Mouse (Mus musculus): ENCODE results near the gene Gm14085.

Gm14085 gene

DNA sequence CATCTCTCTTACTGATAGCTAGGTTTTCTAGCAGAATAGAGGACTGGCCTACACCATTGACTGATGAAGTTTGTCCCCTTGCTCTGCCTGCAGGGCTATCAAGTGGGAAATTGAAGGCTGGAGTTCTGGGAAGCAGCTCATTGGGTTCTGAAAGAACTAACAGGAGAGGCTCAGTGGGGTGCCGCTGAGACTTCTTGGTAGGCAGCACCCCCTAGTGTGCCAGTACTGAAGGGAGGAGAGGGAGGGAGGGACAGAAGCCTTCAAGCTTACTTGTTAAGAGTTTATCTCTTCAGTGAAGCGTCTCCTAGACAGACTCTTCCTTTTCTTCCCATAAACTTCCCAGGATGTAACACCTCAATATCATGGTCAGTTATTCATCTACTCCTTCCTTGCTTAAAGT lies 73.6 kb downstream of the Gm14085 start:
- peak; percentile 47 to 74 for DNase-seq (ENCODE audit: low spot score in 2 of 2)

DNA sequence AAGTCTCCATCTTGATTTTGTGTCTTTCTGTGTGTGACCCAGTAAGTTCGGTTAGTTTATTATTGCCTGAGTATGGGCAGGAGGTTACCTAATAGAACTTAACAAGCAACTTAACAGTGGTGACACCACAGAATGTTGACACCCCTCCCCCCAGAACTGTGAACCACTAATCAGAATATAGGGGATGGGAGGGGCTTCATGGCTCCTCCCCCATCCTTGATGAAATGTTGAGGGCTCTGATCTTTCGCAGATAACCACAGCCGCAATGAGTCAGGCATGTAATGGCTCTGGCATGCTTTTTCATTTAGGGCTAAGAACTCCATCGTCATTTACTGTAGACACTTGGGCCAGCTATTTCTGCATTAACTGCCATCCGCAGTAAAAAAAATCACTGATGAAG lies 76.5 kb downstream of the Gm14085 start:
- DNase-seq (ENCODE audit: low spot score in 2 of 2) = no peak

DNA sequence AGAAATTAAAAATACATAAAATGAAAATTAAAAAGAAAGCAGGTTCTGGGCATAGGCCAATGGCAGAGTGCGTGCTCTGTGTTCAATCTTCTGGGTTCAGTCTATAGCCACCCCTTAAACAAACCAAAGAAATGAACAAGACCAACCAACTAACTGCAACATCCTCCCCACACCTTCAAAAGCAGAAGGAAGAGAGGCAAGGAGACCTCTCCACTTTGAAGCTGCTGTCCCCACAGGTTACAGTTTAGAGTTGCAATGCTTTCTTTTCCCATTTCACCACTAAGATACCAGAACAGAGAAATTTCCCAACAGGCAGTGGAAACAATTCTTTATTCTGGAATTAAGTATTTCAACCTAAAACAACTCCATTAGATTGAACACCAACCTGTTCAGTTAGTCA lies 77.5 kb downstream of the Gm14085 start:
- no peak for DNase-seq (ENCODE audit: low spot score in 2 of 2)

DNA sequence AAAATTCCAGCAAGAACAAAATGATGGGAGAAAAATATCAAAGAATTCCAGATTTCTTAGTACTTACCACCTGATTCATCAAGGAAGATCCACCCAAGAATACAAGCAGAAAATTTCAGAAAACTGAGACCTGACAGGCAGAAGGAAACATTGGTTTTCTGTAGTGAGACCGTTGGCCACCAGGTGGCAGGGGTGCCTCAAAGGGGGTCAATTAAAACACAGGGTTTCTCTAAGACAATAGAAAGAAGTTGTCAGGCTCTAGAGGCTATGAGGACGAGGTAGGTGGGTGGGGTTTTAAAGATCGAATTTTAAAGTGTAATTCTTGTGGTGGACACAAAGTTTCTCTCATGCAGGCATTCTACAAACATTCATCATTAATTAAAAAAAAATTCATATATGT lies 84.7 kb downstream of the Gm14085 start:
- peak in 1 of 2 experiments; percentile 70 for DNase-seq (ENCODE audit: low spot score in 2 of 2)

DNA sequence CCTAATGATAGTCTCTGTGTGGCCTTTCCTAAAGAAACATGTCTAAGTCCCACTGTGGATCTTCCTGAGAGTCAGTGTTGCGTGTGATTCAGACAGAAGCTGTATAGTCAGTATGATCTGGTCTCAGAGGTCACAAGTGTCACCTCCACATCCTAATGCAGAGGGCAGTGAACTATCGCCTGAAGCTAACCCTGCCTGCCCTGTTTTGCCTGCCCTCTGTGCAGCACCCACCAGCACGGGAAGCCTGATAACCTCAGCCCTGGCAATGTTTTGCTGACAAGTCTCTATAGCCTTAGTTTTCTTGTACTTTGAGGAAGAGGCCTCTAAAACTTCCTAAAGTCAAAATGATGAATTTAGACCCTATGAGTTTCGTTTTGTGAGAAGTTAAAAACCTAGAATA lies 85.7 kb downstream of the Gm14085 start:
- no peak for DNase-seq (ENCODE audit: low spot score in 2 of 2)

DNA sequence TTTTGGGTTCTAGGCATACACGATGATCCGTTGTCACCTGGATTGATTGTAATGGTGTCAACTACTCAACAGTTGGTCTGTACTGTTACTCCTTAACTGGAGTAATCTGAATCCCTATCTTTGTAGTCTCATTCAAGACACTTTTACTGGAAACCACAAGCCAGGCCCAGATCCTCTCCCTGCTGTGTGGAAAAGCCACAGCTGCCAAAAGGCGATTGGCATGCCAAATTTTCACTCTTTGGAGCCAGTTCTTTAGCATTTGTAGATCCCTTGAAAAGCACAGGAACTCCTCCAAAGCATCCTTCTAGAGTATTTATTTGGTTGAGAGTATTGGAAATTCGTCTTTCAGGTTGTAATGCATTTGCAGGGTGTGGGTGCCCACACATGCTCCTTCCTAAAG lies 86.6 kb downstream of the Gm14085 start:
- DNase-seq (ENCODE audit: low spot score in 2 of 2) = no peak

DNA sequence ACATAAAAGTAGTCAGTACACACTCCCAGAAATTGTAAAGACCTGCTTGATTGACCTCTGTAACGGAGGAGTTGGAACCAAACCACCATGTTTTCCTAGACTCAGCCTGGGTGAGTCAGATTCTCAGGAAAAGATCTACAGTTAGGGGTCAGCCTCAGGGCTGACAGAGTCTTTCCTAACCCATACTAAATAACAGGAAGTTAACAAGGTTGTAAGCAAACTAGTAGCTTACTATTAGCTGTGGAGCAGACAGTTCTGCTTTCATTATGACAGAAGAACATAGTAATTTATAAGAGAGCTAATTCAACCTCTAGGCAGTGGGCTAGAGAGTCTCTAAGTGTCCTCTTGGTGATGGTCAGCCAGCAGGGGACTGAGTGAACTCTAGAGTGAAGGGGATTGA lies 87.7 kb downstream of the Gm14085 start:
- DNase-seq (ENCODE audit: low spot score in 2 of 2) = no peak

DNA sequence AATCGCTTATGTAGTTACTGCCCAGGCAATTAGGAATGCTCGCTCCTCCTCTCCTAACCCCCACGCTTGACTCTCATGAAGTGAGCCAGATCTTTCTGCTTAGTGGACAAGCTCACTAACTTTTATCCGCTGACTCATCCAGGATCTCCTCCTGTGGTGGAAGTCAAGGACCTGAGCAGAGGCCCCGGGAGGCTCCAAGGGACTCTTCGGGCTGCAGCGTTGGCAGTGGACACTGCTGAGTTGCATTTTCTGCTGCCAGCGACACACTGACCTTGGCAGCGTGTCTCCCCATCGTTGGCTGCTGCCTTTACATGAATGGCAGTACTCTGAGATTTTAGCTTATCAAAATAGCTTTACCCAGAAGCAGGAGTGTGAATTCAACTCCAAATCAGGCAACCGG lies 90.7 kb downstream of the Gm14085 start:
- no peak for DNase-seq (ENCODE audit: low spot score in 2 of 2)

DNA sequence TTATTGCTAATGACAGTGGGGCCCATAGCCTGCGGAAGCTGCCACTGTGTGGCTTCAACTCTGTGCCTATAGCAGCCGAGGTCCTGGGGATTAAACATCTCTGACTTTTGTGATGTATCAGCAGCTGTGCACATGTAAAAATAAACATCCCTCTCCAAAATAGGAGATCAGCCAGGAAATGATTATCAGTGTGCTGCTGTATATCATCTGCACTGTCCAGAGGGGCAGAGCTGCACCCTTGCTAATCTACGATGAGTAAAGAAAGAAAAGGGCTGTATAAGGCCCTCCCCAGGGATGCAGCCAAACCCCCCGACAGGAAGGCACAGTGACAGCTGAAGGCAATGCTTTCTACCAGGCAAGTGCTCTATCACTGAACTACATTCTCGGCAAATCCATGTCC lies 91.6 kb downstream of the Gm14085 start:
- no peak for DNase-seq (ENCODE audit: low spot score in 2 of 2)

DNA sequence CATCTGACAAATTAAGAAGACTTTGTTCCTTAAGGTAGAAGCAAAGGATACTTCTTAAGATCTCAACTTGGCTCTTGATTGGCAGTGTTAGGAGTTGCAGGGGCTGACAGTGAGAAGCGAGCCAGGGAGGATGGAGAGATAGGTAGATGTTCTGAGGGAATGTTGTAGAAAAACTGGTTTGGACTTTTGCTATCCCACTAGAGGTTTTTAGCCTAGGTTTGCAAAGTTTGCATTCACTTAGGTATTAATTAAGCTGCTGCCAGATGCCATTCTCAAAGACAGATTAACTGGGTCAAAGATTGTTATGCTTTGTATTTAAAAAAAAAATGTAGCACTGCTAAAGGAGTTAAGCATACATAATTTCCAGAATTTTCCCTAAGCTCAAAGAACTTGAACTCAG lies 92.6 kb downstream of the Gm14085 start:
- no peak for DNase-seq (ENCODE audit: low spot score in 2 of 2)

Measured in right cerebral cortex, adult 2 months (tissue).